Mouse (Mus musculus) neural tube, embryonic 14.5 days (tissue): Measurements from ENCODE around the gene Stat6. TPM values are rescaled to one million over a fixed set of nuclear protein-coding genes. Genes with fewer than 3 reads are reported as not detected.

Source experiments
- ATAC-seq: fragments of 200-750 bp; cut with Nextera tagmentation; 2 replicates; pipeline ENCODE4 v1.8.0; 2017; ENCODE audit warnings: low read depth, mild to moderate bottlenecking, moderate TSS enrichment, moderate library complexity
- H3K27ac ChIP-seq: fragments of 300-500 bp; sonication (generic); 2 replicates; pipeline ENCODE4 v1.5.1; 2014; ENCODE audit warnings: low read depth, mild to moderate bottlenecking, control low read depth, low read length, moderate library complexity, mixed read lengths
- H3K27me3 ChIP-seq: fragments of 300-500 bp; sonication (generic); 2 replicates; pipeline ENCODE4 v1.6.1; 2014; ENCODE audit warnings: low read length; ENCODE audit not compliant: control insufficient read depth, insufficient read depth
- H3K36me3 ChIP-seq: fragments of 300-500 bp; sonication (generic); 2 replicates; pipeline ENCODE4 v1.6.1; 2014; ENCODE audit warnings: low read length, mixed read lengths; ENCODE audit not compliant: control insufficient read depth, insufficient read depth
- H3K4me1 ChIP-seq: fragments of 300-500 bp; sonication (generic); 2 replicates; pipeline ENCODE4 v1.6.1; 2014; ENCODE audit warnings: low read length; ENCODE audit not compliant: control insufficient read depth, insufficient read depth
- H3K4me2 ChIP-seq: fragments of 300-500 bp; sonication (generic); 2 replicates; pipeline ENCODE4 v1.6.1; 2014; ENCODE audit warnings: mild to moderate bottlenecking, low read depth, low read length, control low read depth
- H3K4me3 ChIP-seq: fragments of 300-500 bp; sonication (generic); 2 replicates; pipeline ENCODE4 v1.5.1; 2014; ENCODE audit warnings: low read depth, low read length, control low read depth, mixed read lengths
- H3K9ac ChIP-seq: fragments of 300-500 bp; sonication (generic); replicated peaks from 2 replicates; pipeline ENCODE4 v1.6.1; 2014; ENCODE audit warnings: low read depth, mild to moderate bottlenecking, control low read depth, low read length, mixed read lengths
- H3K9me3 ChIP-seq: fragments of 300-500 bp; sonication (generic); 2 replicates; pipeline ENCODE4 v1.6.1; 2016; ENCODE audit warnings: low read length; ENCODE audit not compliant: control insufficient read depth
- WGBS: fragments of 180-500 bp; shearing (Covaris S2); extraction: QIAGEN DNeasy Blood & Tissue Kit; methylation state at CpG from one replicate; pipeline ENCODE4 v1.1.7; 2014; 5-methylcytosine and 5-hydroxymethylcytosine counted together
- polyA plus RNA-seq: library from polyadenylated mRNA; unstranded; fragments of >200 nt; fragmentation: Nextera tagmentation; extraction: Ambion mirVana; gene quantifications from 2 replicates; pipeline ENCODE4 v1.2.1, GENCODE M21; 2014

Gene Stat6
- polyA plus RNA-seq, 1 experiment from 2014 or later, result 1.8 TPM

DNA sequence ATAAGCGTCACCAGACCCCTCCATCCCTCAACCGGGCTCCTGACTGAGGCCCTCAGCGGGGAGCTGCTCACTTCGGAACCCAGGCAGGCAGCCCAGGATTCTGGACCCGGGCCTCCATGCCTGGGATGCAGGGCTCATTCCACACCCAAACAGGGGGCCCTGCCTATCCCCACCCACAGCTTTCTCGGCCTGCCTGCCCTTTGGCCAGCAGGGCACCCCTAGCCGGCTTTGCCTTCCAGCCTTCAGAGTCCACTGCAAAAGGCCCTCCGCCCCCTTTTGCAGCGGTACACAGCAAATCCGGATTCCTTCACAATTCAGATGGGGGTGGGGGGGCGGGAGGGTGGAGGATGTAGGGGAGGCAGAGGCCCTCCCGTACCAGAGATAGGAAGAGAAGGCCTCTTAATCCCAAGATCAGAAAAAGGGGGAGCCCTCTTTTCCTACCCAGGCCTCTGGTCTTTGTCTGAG lies 22.8 kb upstream of the Stat6 start:
- Histone ChIP-seq H3K9ac (peak overlapping the region; percentile 97), H3K27ac (peak overlapping the region; percentile 91), H3K36me3 (no peaks in the 10 kb centered on the region), H3K4me1 (peaks cover 44% of the 10 kb centered on the region), H3K4me2 (peak overlapping the region; percentile 91), H3K27me3 (no peaks in the 10 kb centered on the region), H3K4me3 (peak overlapping the region; percentile 88), H3K9me3 (no peaks in the 10 kb centered on the region)
- 1% methylated on average over 12 of the region's 12 CpGs for WGBS
- ATAC-seq, result 0 out of 2 replicates have a peak, but pooled peaks have one; percentile 1

DNA sequence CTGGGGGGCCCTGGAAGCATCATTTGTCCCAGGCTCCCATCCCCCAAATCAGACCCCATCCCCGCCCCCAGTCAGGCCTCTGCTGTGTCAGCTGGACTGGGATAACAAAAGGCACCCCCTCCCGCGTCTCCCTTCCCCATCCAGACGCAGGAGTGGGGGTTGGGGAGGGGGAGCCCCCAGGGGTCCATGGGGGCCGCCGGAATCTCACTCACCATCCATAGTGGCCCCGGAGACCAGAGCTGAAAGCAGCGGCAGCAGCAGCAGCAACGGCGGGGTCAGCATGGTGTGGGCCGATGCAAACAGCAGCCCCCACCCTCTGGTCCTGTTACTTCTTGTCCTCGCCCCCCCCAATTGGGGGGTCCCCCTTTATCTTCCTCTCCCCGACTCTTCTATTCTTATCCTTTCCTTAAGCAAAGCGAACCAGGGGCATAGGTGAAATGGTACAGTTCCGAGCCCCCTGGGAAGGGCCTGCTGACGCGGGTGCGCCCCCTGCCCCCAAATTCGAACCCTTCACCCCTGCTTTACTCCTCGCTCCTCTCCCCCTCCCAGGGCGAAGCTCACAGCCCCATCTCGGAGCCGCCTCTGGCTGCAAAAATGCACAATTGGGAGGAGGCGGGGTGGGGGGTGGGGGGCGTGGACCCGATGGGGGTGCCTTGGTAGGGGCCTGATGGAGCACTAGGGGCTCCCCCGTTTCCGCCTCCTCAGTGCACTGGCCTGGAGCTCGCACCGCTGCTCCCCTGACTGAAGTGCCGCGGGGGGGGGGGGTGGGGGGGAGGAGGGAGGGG lies 22.2 kb upstream of the Stat6 start, which contains the start of gene Lrp1:
Lrp1 (minus strand) TSS at position 743 of the 785 bp plus-strand sequence.
- Histone ChIP-seq H3K4me2 (peak within 1 kb of the TSS; percentile 91), H3K4me3 (peak within 1 kb of the TSS; percentile 88), H3K4me1 (peaks cover 38% of the 10 kb centered on the region), H3K9ac (peak within 1 kb of the TSS; percentile 97), H3K27me3 (no peaks in the 10 kb centered on the region), H3K36me3 (no peaks in the 10 kb centered on the region), H3K27ac (peak within 1 kb of the TSS; percentile 91), H3K9me3 (no peaks in the 10 kb centered on the region)
- peak; percentile 82 for ATAC-seq
- WGBS, result under 1% methylated on average over 26 of the region's 32 CpGs

DNA sequence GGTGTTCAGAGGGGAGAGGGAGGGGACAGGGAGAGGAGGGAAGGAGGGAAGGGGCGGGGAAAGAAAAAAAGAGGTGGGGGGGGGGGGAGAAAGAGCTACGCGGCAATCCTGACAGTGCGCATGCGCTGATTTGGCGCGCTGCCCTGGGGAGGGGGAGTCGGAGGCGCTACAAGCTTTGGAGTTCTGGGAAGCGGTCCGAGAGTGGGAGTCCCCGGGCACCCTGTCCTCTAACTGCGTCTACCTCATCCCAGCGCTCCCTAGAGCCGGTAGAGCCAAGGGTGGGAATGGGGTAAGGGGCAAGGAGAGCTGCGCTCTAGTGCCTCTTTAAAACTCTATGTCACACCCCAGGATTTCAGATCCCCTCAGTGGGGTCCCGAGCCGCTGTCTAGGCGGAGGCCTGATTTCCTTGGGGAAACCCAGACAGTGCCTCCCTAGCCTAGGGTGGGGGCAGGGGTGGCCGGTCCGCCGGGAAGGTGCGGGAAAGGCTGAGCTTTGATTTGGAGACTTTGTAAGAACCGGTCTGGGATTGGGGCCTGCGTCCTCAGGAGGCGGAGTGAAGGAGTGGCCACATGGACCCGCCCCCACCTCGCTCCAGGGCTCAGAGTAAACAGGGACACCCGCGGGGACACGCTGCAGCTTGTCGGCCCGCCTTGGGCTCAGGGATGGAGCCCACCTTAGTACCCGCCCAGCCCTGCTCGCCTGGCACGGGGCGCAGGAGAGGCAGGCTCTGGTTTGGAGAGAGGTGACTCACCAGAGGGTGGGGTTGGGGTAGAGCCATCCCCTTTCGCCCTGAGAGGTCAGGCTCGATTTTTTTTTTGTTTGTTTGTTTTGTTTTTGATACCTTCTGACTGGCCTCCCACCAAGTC lies 21.4 kb upstream of the Stat6 start:
- Histone ChIP-seq H3K9ac (peak overlapping the region; percentile 52), H3K4me3 (peak overlapping the region; percentile 88), H3K27me3 (no peaks in the 10 kb centered on the region), H3K4me2 (peak overlapping the region; percentile 91), H3K36me3 (no peaks in the 10 kb centered on the region), H3K9me3 (no peaks in the 10 kb centered on the region), H3K4me1 (peaks cover 31% of the 10 kb centered on the region), H3K27ac (peak overlapping the region; percentile 83)
- WGBS, result 0% methylated on average over 30 of the region's 39 CpGs
- peak; percentile 81 for ATAC-seq

DNA sequence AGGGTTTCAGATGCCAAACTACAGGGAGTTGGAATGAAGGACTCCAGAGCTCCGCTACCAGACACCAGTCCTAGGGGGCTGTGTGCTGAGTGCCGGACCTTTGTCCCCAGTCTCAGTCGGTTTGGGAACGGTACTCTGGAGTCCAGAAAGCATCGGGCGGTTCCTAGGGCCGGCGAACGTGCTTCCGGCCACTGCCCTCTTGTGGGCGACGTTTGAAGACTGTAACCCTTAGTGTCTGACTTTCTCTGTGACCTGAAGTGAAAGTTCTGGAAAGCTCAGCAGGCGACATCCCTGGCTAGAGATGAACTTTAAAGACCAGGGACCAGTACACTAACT lies 20.8 kb upstream of the Stat6 start:
- Histone ChIP-seq H3K9me3 (no peaks in the 10 kb centered on the region), H3K9ac (peak overlapping the region; percentile 52), H3K36me3 (no peaks in the 10 kb centered on the region), H3K27ac (peak overlapping the region; percentile 83; the same call in 1 of the 2 replicates), H3K27me3 (no peaks in the 10 kb centered on the region), H3K4me1 (peaks cover 25% of the 10 kb centered on the region), H3K4me2 (peak overlapping the region; percentile 91), H3K4me3 (peak overlapping the region; percentile 88)
- WGBS, result 0% methylated on average over 13 of the region's 13 CpGs
- ATAC-seq, result peak; percentile 15; the same call in 1 of the 2 replicates

DNA sequence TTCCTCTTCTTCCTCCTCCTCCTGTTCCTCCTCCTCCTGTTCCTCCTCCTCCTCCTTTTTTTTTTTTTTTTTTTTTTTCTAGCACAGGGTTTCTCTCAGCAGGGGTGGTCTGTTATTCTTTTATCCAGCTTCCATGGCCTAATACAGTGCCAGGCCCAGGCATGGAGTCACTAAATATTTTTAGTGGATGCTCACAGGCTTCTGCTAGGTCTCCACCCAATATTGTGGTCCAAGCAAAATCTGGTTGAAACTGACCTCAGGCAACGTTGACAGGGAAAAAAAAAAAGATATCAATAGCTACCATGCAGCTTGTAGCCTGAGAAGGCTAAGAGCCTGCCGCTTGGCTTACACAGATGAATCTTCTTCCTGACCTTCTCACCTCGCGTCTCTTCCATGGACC lies 20.1 kb upstream of the Stat6 start:
- Histone ChIP-seq H3K36me3 (no peaks in the 10 kb centered on the region), H3K4me2 (no peak overlapping the region), H3K9me3 (no peaks in the 10 kb centered on the region), H3K27me3 (no peaks in the 10 kb centered on the region), H3K4me3 (no peak overlapping the region), H3K4me1 (peaks cover 18% of the 10 kb centered on the region), H3K9ac (no peak overlapping the region), H3K27ac (no peak overlapping the region)
- no peak for ATAC-seq
- WGBS, result 62% methylated on average over 4 of the region's 4 CpGs

DNA sequence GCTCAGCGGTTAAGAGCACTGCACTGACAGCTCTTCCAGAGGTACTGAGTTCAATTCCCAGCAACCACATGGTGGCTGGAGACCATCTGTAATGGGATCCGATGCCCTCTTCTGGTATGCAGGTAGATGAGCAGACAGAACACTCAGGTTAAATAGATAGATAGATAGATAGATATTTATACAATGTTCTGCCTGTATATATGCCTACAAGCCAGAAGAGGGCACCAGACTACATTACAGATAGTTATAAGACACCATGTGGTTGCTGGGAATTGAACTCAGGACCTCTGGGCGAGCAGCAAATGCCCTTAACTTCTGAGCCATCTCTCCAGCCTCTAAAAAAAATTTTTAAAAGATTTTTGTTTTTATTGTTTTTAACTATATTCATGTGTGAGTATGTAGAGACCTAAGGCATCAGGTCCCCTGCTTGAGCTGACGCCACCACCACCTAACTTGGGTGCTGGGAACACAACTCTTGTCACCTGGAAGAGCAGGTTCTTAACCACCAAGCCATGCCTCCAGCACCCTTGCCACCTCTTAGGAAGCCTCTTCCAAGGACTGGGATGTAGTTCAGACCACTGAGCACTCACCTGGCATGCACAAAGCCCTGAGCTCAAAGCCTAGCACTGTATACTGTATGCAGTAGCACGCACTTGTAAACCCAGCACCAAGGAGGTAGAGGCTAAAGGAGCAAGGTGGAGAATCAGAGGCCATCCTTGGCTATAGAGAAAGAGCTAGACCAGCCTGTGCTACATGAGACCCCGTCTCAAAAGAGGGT lies 19.2 kb upstream of the Stat6 start:
- Histone ChIP-seq H3K4me2 (no peak overlapping the region), H3K4me1 (peaks cover 9% of the 10 kb centered on the region), H3K9ac (no peak overlapping the region), H3K36me3 (no peaks in the 10 kb centered on the region), H3K27me3 (no peaks in the 10 kb centered on the region), H3K9me3 (no peaks in the 10 kb centered on the region), H3K4me3 (no peak overlapping the region), H3K27ac (no peak overlapping the region)
- WGBS, result 94% methylated on average over 6 of the region's 6 CpGs
- ATAC-seq, result no peak

DNA sequence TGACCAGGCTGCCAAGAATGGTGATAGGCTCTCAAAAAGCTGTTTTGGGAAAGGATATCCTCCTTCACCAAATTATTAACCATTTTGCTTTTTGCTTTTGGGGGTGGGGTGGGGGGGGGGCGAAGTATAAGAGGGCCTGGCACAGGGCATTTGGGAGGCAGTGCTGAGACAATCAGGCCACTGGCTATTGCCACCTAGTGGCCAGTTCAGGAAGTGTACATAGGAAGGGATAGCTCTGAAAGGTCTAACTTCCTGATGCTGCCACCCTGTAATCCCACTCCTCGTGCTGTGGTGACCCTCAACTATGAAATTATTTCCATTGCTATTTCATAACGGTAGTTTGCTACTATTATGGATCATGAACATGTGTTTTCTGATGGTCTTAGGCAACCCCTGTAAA lies 16.4 kb upstream of the Stat6 start:
- no peaks in the 10 kb centered on the region for H3K9me3 ChIP-seq
- no peak overlapping the region for H3K4me2 ChIP-seq
- H3K9ac ChIP-seq, result no peak overlapping the region
- no peak for ATAC-seq
- no peaks in the 10 kb centered on the region for H3K36me3 ChIP-seq
- no peak overlapping the region for H3K27ac ChIP-seq
- WGBS, result 86% methylated on average over 3 of the region's 3 CpGs
- no peaks in the 10 kb centered on the region for H3K4me1 ChIP-seq
- no peak overlapping the region for H3K4me3 ChIP-seq
- no peaks in the 10 kb centered on the region for H3K27me3 ChIP-seq

DNA sequence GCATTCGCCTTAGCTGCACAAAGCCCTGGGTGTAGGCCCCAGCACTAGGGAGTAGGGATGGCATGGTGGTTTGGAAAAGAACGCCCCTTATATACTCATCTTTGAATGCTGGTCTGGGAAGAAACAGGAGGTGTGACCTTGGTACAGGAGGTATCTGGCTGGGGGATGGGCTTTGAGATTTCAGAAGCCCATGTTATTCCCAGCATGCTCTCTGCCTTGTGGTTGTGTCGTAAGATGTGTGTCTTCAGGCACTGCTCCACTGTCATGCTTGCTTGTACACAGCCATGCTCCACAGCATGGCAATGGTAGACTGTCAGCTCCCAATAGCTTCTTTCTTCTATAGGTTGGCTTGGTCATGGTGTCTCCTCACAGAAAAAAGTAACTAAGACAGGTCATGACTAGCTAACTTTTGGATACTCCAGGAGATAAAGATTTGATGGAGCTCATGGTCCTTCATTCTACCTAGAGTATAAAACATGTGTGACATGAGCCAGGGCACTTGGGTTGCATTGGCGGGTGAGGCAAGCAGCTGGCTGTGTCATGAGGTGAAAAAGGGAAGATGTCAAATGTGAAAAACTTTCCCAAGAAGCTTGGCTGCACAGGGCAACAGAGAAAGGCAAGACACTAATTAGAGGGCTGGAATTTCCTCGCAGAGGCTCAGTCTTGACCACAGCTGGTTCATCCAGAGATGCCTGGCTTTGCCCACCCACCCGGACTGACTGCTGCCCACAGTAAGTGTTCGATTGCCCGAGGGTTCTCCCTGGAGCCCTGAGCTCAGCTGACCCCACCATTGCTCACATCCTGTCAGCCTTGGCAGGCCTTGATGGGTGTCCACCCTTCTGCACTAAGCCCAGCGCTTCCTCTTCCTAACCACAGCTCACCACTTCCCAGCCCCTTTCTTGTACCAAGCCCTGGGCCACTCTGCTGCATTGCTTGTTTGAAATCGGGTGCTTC lies 11.2 kb upstream of the Stat6 start:
- no peak for ATAC-seq
- Histone ChIP-seq H3K4me1 (no peaks in the 10 kb centered on the region), H3K9ac (no peak overlapping the region), H3K4me2 (no peak overlapping the region), H3K36me3 (no peaks in the 10 kb centered on the region), H3K27me3 (no peaks in the 10 kb centered on the region), H3K27ac (no peak overlapping the region), H3K4me3 (no peak overlapping the region), H3K9me3 (no peaks in the 10 kb centered on the region)
- WGBS, result 87% methylated on average over 10 of the region's 10 CpGs
